In genomic region chr9:112095198-112095597, GRCm38 (mm10) we compare ENCODE assay signal across 18 mouse cellular contexts.
"Had no signal": no experiment of that assay in that cellular context is flagged by ENCODE, and none has a peak within 500 bp of the region (broad histone marks: within the 10 kb centered on the region; RNA-seq: fewer than 3 reads in every experiment).

No protein-coding gene starts in this region.

- ATAC-seq: midbrain, embryonic 13.5 days; midbrain, embryonic 15.5 days had no signal

- DNase-seq: lung, adult 18-20 months; lung, embryonic 14.5 days; lung, postnatal 10 days; lung, postnatal 4 days; retina, postnatal 1 day; right cerebral cortex, adult 18-20 months; right cerebral cortex, postnatal 25 days; right cerebral cortex, postnatal 4 days; spleen, adult 18-20 months; thymus, adult 2 months; thymus, postnatal 25 days; thymus, postnatal 4 days had no signal

- H3K4me3 ChIP-seq: midbrain, embryonic 10.5 days; midbrain, embryonic 13.5 days; midbrain, embryonic 15.5 days; myocyte; neural tube, embryonic 13.5 days; neural tube, embryonic 15.5 days had no signal

- H3K27ac ChIP-seq: midbrain, embryonic 10.5 days; midbrain, embryonic 13.5 days; midbrain, embryonic 15.5 days; neural tube, embryonic 13.5 days; neural tube, embryonic 15.5 days had no signal
